Mouse (Mus musculus) limb, embryonic 11.5 days (tissue): ENCODE measurements around the gene Reg4. TPM values are rescaled to one million over a fixed set of nuclear protein-coding genes. Genes with fewer than 3 reads are reported as not detected.
A peak's percentile ranks its signal among the peaks of the same experiment; 100 is the strongest.

ENCODE experiments used
- ATAC-seq: fragments of 200-750 bp; cut with Nextera tagmentation; 2 replicates; pipeline ENCODE4 v1.8.0; 2017; ENCODE audit warnings: low read depth; ENCODE audit not compliant: insufficient number of reproducible peaks, low FRiP score, low TSS enrichment
- DNase-seq: peaks from one replicate; pipeline ENCODE4 v3.0.0-alpha.2; 2015; ENCODE audit warnings: low spot score
- H3K27ac ChIP-seq: fragments of 300-500 bp; sonication (generic); replicated peaks from 2 replicates; pipeline ENCODE4 v1.5.1; 2014; ENCODE audit warnings: low read depth, mild to moderate bottlenecking, low read length
- H3K27me3 ChIP-seq: fragments of 300-500 bp; sonication (generic); 2 replicates; pipeline ENCODE4 v1.6.1; 2014; ENCODE audit warnings: mild to moderate bottlenecking, low read length, mixed read lengths; ENCODE audit not compliant: control insufficient read depth, insufficient read depth
- H3K36me3 ChIP-seq: fragments of 300-500 bp; sonication (generic); 2 replicates; pipeline ENCODE4 v1.6.1; 2014; ENCODE audit warnings: mild to moderate bottlenecking, low read length, moderate library complexity, mixed read lengths; ENCODE audit not compliant: control insufficient read depth, insufficient read depth
- H3K4me1 ChIP-seq: fragments of 300-500 bp; sonication (generic); 2 replicates; pipeline ENCODE4 v1.6.1; 2014; ENCODE audit warnings: low read length, mixed read lengths; ENCODE audit not compliant: control insufficient read depth, insufficient read depth
- H3K4me2 ChIP-seq: fragments of 300-500 bp; sonication (generic); 2 replicates; pipeline ENCODE4 v1.6.1; 2014; ENCODE audit warnings: low read depth, mild to moderate bottlenecking, moderate library complexity; ENCODE audit not compliant: severe bottlenecking
- H3K4me3 ChIP-seq: fragments of 300-500 bp; sonication (generic); 2 replicates; pipeline ENCODE4 v1.5.1; 2014; ENCODE audit warnings: low read depth, low read length
- H3K9ac ChIP-seq: fragments of 300-500 bp; sonication (generic); 2 replicates; pipeline ENCODE4 v1.6.1; 2014; ENCODE audit warnings: mild to moderate bottlenecking, low read length
- H3K9me3 ChIP-seq: fragments of 300-500 bp; sonication (generic); 2 replicates; pipeline ENCODE4 v1.6.1; 2016; ENCODE audit warnings: low read length; ENCODE audit not compliant: control insufficient read depth
- WGBS: fragments of 180-500 bp; shearing (Covaris S2); extraction: QIAGEN DNeasy Blood & Tissue Kit; methylation state at CpG from one replicate; pipeline ENCODE4 v1.1.7; 2014; 5-methylcytosine and 5-hydroxymethylcytosine counted together
- polyA plus RNA-seq: library from polyadenylated mRNA; unstranded; fragments of >200 nt; fragmentation: Nextera tagmentation; extraction: Ambion mirVana; gene quantifications from 2 replicates; pipeline ENCODE4 v1.2.1, GENCODE M21; 2014

Reg4 gene
- polyA plus RNA-seq = not detected in 2 replicates

- Histone ChIP-seq H3K36me3 (no peaks in the 10 kb centered on the region), H3K27me3 (no peaks in the 10 kb centered on the region), H3K4me1 (no peaks in the 10 kb centered on the region), H3K4me3 (no peak within 1 kb of the TSS), H3K9me3 (no peaks in the 10 kb centered on the region), H3K27ac (no peak within 1 kb of the TSS), H3K9ac (no peak within 1 kb of the TSS), H3K4me2 (no peak within 1 kb of the TSS)
- 89% methylated on average over 8 of the region's 8 CpGs for WGBS
- ATAC-seq = no peak
- DNase-seq = no peak
Observed at GRCm38 (mm10) chr3:98221856-98222255, at the start of gene Reg4. Gene Reg4, plus strand, starts transcription at chr3:98222156.

GRCm38 (mm10) chr3:98178340-98178739, 43.6 kb upstream of the Reg4 start:
- DNase-seq (no peak), ATAC-seq (no peak)
- Histone ChIP-seq H3K27me3 (no peaks in the 10 kb centered on the region), H3K4me2 (no peak overlapping the region), H3K9me3 (no peaks in the 10 kb centered on the region), H3K4me3 (no peak overlapping the region), H3K27ac (no peak overlapping the region), H3K4me1 (no peaks in the 10 kb centered on the region), H3K36me3 (no peaks in the 10 kb centered on the region), H3K9ac (no peak overlapping the region)
- WGBS = 83% methylated on average over 4 of the region's 4 CpGs

- WGBS = 30% methylated on average over 7 of the region's 7 CpGs
- Histone ChIP-seq H3K36me3 (no peaks in the 10 kb centered on the region), H3K4me3 (no peak overlapping the region), H3K27ac (no peak overlapping the region), H3K4me1 (no peaks in the 10 kb centered on the region), H3K4me2 (no peak overlapping the region), H3K9me3 (no peaks in the 10 kb centered on the region), H3K9ac (no peak overlapping the region), H3K27me3 (no peaks in the 10 kb centered on the region)
- DNase-seq (peak; percentile 65), ATAC-seq (no peak)
Observed at GRCm38 (mm10) chr3:98180805-98181204, 41.2 kb upstream of the Reg4 start.

- Histone ChIP-seq H3K4me1 (no peaks in the 10 kb centered on the region), H3K9me3 (no peaks in the 10 kb centered on the region), H3K9ac (no peak overlapping the region), H3K4me2 (no peak overlapping the region), H3K27ac (no peak overlapping the region), H3K36me3 (no peaks in the 10 kb centered on the region), H3K4me3 (no peak overlapping the region), H3K27me3 (no peaks in the 10 kb centered on the region)
- DNase-seq = no peak
- ATAC-seq = no peak
- 71% methylated on average over 10 of the region's 10 CpGs for WGBS
Observed at GRCm38 (mm10) chr3:98185163-98185714, 36.7 kb upstream of the Reg4 start.

- Histone ChIP-seq H3K9ac (no peak overlapping the region), H3K9me3 (no peaks in the 10 kb centered on the region), H3K4me3 (no peak overlapping the region), H3K36me3 (no peaks in the 10 kb centered on the region), H3K4me1 (no peaks in the 10 kb centered on the region), H3K27ac (no peak overlapping the region), H3K4me2 (no peak overlapping the region), H3K27me3 (no peaks in the 10 kb centered on the region)
- DNase-seq (no peak), ATAC-seq (no peak)
- WGBS = 81% methylated on average over 3 of the region's 3 CpGs
Observed at GRCm38 (mm10) chr3:98187777-98188176, 34.2 kb upstream of the Reg4 start.

- Histone ChIP-seq H3K4me3 (no peak overlapping the region), H3K27me3 (no peaks in the 10 kb centered on the region), H3K9me3 (no peaks in the 10 kb centered on the region), H3K4me2 (no peak overlapping the region), H3K27ac (no peak overlapping the region), H3K9ac (no peak overlapping the region), H3K4me1 (0 out of 2 replicates have a peak, but pooled peaks cover 5% of the 10 kb centered on the region), H3K36me3 (no peaks in the 10 kb centered on the region)
- DNase-seq (no peak), ATAC-seq (no peak)
- WGBS = 44% methylated on average over 9 of the region's 9 CpGs
Observed at GRCm38 (mm10) chr3:98197711-98198532, 24.0 kb upstream of the Reg4 start.

GRCm38 (mm10) chr3:98199747-98200146, 22.2 kb upstream of the Reg4 start:
- Histone ChIP-seq H3K9me3 (no peaks in the 10 kb centered on the region), H3K4me2 (no peak overlapping the region), H3K27me3 (no peaks in the 10 kb centered on the region), H3K4me3 (no peak overlapping the region), H3K9ac (no peak overlapping the region), H3K36me3 (no peaks in the 10 kb centered on the region), H3K4me1 (0 out of 2 replicates have a peak, but pooled peaks cover 5% of the 10 kb centered on the region), H3K27ac (no peak overlapping the region)
- no peak for ATAC-seq
- no peak for DNase-seq
- 73% methylated on average over 5 of the region's 5 CpGs for WGBS

- WGBS = 41% methylated on average over 5 of the region's 5 CpGs
Observed at GRCm38 (mm10) chr3:98203282-98203681, 18.7 kb upstream of the Reg4 start.

More at GRCm38 (mm10) chr3:98203282-98203681, 18.7 kb upstream of the Reg4 start:
- ATAC-seq (no peak), DNase-seq (no peak)
- Histone ChIP-seq H3K36me3 (no peaks in the 10 kb centered on the region), H3K27me3 (no peaks in the 10 kb centered on the region), H3K4me1 (no peaks in the 10 kb centered on the region), H3K9ac (no peak overlapping the region), H3K27ac (no peak overlapping the region), H3K9me3 (no peaks in the 10 kb centered on the region), H3K4me3 (no peak overlapping the region), H3K4me2 (no peak overlapping the region)
